Mouse (Mus musculus): ENCODE results near the gene Elf2. TPM values are rescaled to one million over a fixed set of nuclear protein-coding genes. Genes with fewer than 3 reads are reported as not detected.
"Not testable (repeated sequence)": the region's sequence is repeated elsewhere in the genome, so short reads cannot be mapped to it uniquely, and the experiment has no call there.

Gene Elf2
- polyA plus RNA-seq, 1 experiment from 2014 or later, result 35.0 TPM

GRCm38 (mm10) chr3:51326664-51327428, 13.6 kb downstream of the Elf2 start:
- Histone ChIP-seq H3K36me3 (replicated peaks; ENCODE audit: control insufficient read depth, insufficient read depth) (peaks cover 15% of the 10 kb centered on the region), H3K9ac (no peak overlapping the region), H3K27me3 (ENCODE audit: control insufficient read depth, insufficient read depth, low read length) (no peaks in the 10 kb centered on the region), H3K27ac (no peak overlapping the region), H3K9me3 (ENCODE audit: control insufficient read depth, low read length) (0 out of 2 replicates have a peak, but pooled peaks cover 4% of the 10 kb centered on the region), H3K4me2 (replicated peaks) (no peak overlapping the region), H3K4me3 (replicated peaks; ENCODE audit: low read length) (no peak overlapping the region), H3K4me1 (replicated peaks; ENCODE audit: control insufficient read depth, insufficient read depth, low read length) (no peaks in the 10 kb centered on the region)
- ATAC-seq (ENCODE audit: low FRiP score) (peak; percentile 57; the same call in 1 of the 2 replicates), DNase-seq (ENCODE audit: low spot score) (peak; percentile 30)
- WGBS, result 77% methylated on average over 3 of the region's 3 CpGs

DNA sequence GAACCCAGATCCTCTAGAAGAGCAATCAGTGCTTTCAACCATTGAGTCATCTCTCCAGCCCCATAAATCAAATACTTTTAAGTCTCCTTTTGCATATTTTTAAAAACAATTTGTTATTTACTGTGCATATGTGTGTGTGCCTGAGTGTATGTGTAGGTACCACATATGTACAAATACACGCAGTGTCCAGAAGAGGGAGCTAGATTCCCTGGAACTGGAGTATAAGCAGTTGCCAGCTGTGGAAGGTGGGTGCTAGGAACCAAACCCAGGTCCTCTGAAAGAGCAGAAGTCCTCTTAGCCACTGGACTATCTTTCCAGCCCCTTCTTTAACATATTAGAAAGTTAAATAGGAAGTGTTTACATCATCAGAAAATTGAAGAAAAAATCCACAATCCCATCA, 15.0 kb downstream of the Elf2 start:
- Histone ChIP-seq H3K4me2 (replicated peaks) (no peak overlapping the region), H3K9ac (no peak overlapping the region), H3K9me3 (ENCODE audit: control insufficient read depth, low read length) (0 out of 2 replicates have a peak, but pooled peaks cover 4% of the 10 kb centered on the region), H3K4me3 (replicated peaks; ENCODE audit: low read length) (no peak overlapping the region), H3K36me3 (replicated peaks; ENCODE audit: control insufficient read depth, insufficient read depth) (peaks cover 21% of the 10 kb centered on the region), H3K27me3 (ENCODE audit: control insufficient read depth, insufficient read depth, low read length) (no peaks in the 10 kb centered on the region), H3K4me1 (replicated peaks; ENCODE audit: control insufficient read depth, insufficient read depth, low read length) (no peaks in the 10 kb centered on the region), H3K27ac (no peak overlapping the region)
- no peak for DNase-seq (ENCODE audit: low spot score)
- no peak for ATAC-seq (ENCODE audit: low FRiP score)
- WGBS, result 83% methylated on average over 1 of the region's 1 CpGs

- no peaks in the 10 kb centered on the region for H3K4me1 ChIP-seq (replicated peaks; ENCODE audit: control insufficient read depth, insufficient read depth, low read length)
- H3K4me3 ChIP-seq (replicated peaks; ENCODE audit: low read length), result no peak overlapping the region
- peaks cover 38% of the 10 kb centered on the region for H3K36me3 ChIP-seq (replicated peaks; ENCODE audit: control insufficient read depth, insufficient read depth)
- no peak for ATAC-seq (ENCODE audit: low FRiP score)
- H3K9ac ChIP-seq, result no peak overlapping the region
- no peak overlapping the region for H3K27ac ChIP-seq
- no peak overlapping the region for H3K4me2 ChIP-seq (replicated peaks)
- 0 out of 2 replicates have a peak, but pooled peaks cover 4% of the 10 kb centered on the region for H3K9me3 ChIP-seq (ENCODE audit: control insufficient read depth, low read length)
- WGBS, result 96% methylated on average over 14 of the region's 14 CpGs
- no peak for DNase-seq (ENCODE audit: low spot score)
- no peaks in the 10 kb centered on the region for H3K27me3 ChIP-seq (ENCODE audit: control insufficient read depth, insufficient read depth, low read length)
These were observed 17.5 kb downstream of the Elf2 start for GRCm38 (mm10) chr3:51323006-51323405.

- no peak overlapping the region for H3K4me3 ChIP-seq (replicated peaks; ENCODE audit: low read length)
- H3K9ac ChIP-seq, result no peak overlapping the region
- 91% methylated on average over 7 of the region's 7 CpGs for WGBS
- H3K4me1 ChIP-seq (replicated peaks; ENCODE audit: control insufficient read depth, insufficient read depth, low read length), result no peaks in the 10 kb centered on the region
- H3K27me3 ChIP-seq (ENCODE audit: control insufficient read depth, insufficient read depth, low read length), result no peaks in the 10 kb centered on the region
- H3K36me3 ChIP-seq (replicated peaks; ENCODE audit: control insufficient read depth, insufficient read depth), result peaks cover 38% of the 10 kb centered on the region
- DNase-seq (ENCODE audit: low spot score) (no peak), ATAC-seq (ENCODE audit: low FRiP score) (no peak)
- H3K4me2 ChIP-seq (replicated peaks), result no peak overlapping the region
- 0 out of 2 replicates have a peak, but pooled peaks cover 4% of the 10 kb centered on the region for H3K9me3 ChIP-seq (ENCODE audit: control insufficient read depth, low read length)
- no peak overlapping the region for H3K27ac ChIP-seq
These were observed 18.1 kb downstream of the Elf2 start for GRCm38 (mm10) chr3:51322326-51322725.

DNA sequence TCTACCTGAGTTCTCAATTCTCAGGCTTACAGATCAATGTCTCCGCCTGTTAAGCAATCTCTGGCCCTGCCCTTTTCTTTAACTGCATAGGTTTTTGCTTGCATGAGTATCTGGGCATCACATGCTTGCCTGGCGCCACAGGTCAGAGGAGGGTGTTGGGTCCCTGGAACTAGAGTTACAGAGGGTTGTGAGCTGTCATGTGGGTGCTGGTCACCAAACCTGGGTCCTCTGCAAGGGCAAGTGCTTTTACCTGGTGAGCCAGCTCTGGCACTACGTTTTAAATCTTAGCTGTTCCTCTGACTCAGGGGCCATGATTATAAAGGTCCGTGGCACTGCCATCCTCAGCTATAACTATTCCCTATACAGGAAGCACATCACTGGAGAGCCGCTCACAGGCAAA, 19.3 kb downstream of the Elf2 start:
- H3K4me3 ChIP-seq (replicated peaks; ENCODE audit: low read length), result no peak overlapping the region
- H3K36me3 ChIP-seq (replicated peaks; ENCODE audit: control insufficient read depth, insufficient read depth), result peaks cover 38% of the 10 kb centered on the region
- 0 out of 2 replicates have a peak, but pooled peaks cover 4% of the 10 kb centered on the region for H3K9me3 ChIP-seq (ENCODE audit: control insufficient read depth, low read length)
- H3K27ac ChIP-seq, result no peak overlapping the region
- H3K4me1 ChIP-seq (replicated peaks; ENCODE audit: control insufficient read depth, insufficient read depth, low read length), result no peaks in the 10 kb centered on the region
- DNase-seq (ENCODE audit: low spot score) (no peak), ATAC-seq (ENCODE audit: low FRiP score) (no peak)
- no peaks in the 10 kb centered on the region for H3K27me3 ChIP-seq (ENCODE audit: control insufficient read depth, insufficient read depth, low read length)
- no peak overlapping the region for H3K9ac ChIP-seq
- 94% methylated on average over 5 of the region's 5 CpGs for WGBS
- no peak overlapping the region for H3K4me2 ChIP-seq (replicated peaks)

GRCm38 (mm10) chr3:51318053-51318452, 22.4 kb downstream of the Elf2 start:
- not testable (repeated sequence) for H3K4me3 ChIP-seq (replicated peaks; ENCODE audit: low read length); H3K9me3 ChIP-seq (ENCODE audit: control insufficient read depth, low read length); H3K4me2 ChIP-seq (replicated peaks); H3K9ac ChIP-seq; ATAC-seq (ENCODE audit: low FRiP score); H3K27me3 ChIP-seq (ENCODE audit: control insufficient read depth, insufficient read depth, low read length); DNase-seq (ENCODE audit: low spot score); H3K4me1 ChIP-seq (replicated peaks; ENCODE audit: control insufficient read depth, insufficient read depth, low read length); H3K27ac ChIP-seq
- peaks cover 30% of the 10 kb centered on the region for H3K36me3 ChIP-seq (replicated peaks; ENCODE audit: control insufficient read depth, insufficient read depth)
- 87% methylated on average over 3 of the region's 3 CpGs for WGBS

- DNase-seq (ENCODE audit: low spot score), result no peak
- H3K4me1 ChIP-seq (replicated peaks; ENCODE audit: control insufficient read depth, insufficient read depth, low read length), result no peaks in the 10 kb centered on the region
- no peak for ATAC-seq (ENCODE audit: low FRiP score)
- no peak overlapping the region for H3K9ac ChIP-seq
- H3K27ac ChIP-seq, result no peak overlapping the region
- H3K36me3 ChIP-seq (replicated peaks; ENCODE audit: control insufficient read depth, insufficient read depth), result peaks cover 23% of the 10 kb centered on the region; the same call in 1 of the 2 replicates
- no peak overlapping the region for H3K4me3 ChIP-seq (replicated peaks; ENCODE audit: low read length)
- no peaks in the 10 kb centered on the region for H3K9me3 ChIP-seq (ENCODE audit: control insufficient read depth, low read length)
- WGBS, result 96% methylated on average over 10 of the region's 10 CpGs
- H3K27me3 ChIP-seq (ENCODE audit: control insufficient read depth, insufficient read depth, low read length), result no peaks in the 10 kb centered on the region
- H3K4me2 ChIP-seq (replicated peaks), result no peak overlapping the region
These were observed 23.6 kb downstream of the Elf2 start for GRCm38 (mm10) chr3:51316876-51317275.

DNA sequence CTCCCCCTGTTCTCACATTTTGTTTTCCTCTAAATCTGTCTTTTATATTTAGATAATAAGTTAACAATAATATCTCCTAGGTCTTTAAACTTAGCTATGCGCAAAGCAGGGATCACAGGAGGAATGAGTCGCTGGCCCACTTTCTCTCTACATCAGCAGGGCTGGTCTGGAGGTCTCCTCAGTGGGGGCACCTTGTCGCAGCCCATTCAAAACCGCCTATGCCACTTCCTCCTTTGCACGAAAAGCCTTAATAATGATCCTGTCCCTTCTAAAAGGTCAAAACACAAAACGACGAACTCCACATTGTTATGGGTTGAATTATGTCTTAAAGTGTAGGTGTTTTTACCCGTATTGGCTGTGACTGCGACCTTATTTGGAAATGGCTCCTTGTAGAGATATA, 28.8 kb downstream of the Elf2 start:
- no peaks in the 10 kb centered on the region for H3K27me3 ChIP-seq (ENCODE audit: control insufficient read depth, insufficient read depth, low read length)
- no peaks in the 10 kb centered on the region for H3K4me1 ChIP-seq (replicated peaks; ENCODE audit: control insufficient read depth, insufficient read depth, low read length)
- WGBS, result 42% methylated on average over 9 of the region's 9 CpGs
- ATAC-seq (ENCODE audit: low FRiP score) (no peak), DNase-seq (ENCODE audit: low spot score) (no peak)
- peaks cover 6% of the 10 kb centered on the region for H3K36me3 ChIP-seq (replicated peaks; ENCODE audit: control insufficient read depth, insufficient read depth)
- no peaks in the 10 kb centered on the region for H3K9me3 ChIP-seq (ENCODE audit: control insufficient read depth, low read length)
- no peak overlapping the region for H3K4me3 ChIP-seq (replicated peaks; ENCODE audit: low read length)
- H3K4me2 ChIP-seq (replicated peaks), result no peak overlapping the region
- no peak overlapping the region for H3K27ac ChIP-seq
- H3K9ac ChIP-seq, result no peak overlapping the region

DNA sequence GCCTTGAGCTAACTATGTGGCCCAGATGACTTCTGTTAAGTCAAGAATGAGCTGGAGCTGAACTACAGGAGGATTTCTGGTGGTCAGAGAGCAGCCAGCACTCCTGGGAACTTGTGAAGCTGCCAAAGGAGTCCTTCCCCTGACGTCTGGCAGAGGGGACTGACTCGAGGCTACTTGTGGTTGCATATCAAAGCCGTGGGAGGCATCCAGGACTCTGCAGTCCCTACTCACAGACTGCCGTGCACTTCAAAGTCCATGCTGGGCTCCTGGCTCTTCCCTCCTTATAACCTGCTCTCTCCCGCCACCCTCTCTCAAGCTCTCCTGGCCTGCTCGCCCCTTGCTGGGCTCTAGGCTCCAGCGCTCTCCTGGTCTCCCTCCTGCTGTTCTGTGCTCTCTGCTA, 30.4 kb downstream of the Elf2 start:
- no peaks in the 10 kb centered on the region for H3K4me1 ChIP-seq (replicated peaks; ENCODE audit: control insufficient read depth, insufficient read depth, low read length)
- no peak overlapping the region for H3K9ac ChIP-seq
- H3K27me3 ChIP-seq (ENCODE audit: control insufficient read depth, insufficient read depth, low read length), result no peaks in the 10 kb centered on the region
- H3K36me3 ChIP-seq (replicated peaks; ENCODE audit: control insufficient read depth, insufficient read depth), result peaks cover 6% of the 10 kb centered on the region
- no peak overlapping the region for H3K4me2 ChIP-seq (replicated peaks)
- H3K9me3 ChIP-seq (ENCODE audit: control insufficient read depth, low read length), result no peaks in the 10 kb centered on the region
- no peak overlapping the region for H3K4me3 ChIP-seq (replicated peaks; ENCODE audit: low read length)
- no peak overlapping the region for H3K27ac ChIP-seq
- WGBS, result 25% methylated on average over 7 of the region's 7 CpGs
- DNase-seq (ENCODE audit: low spot score), result no peak
- no peak for ATAC-seq (ENCODE audit: low FRiP score)
